Mouse (Mus musculus) heart, postnatal 0 days (tissue): ENCODE results near the gene Tgfb1.

ENCODE experiments used
- CTCF ChIP-seq: IDR thresholded peaks from 2 replicates; pipeline ENCODE4 v1.5.1; 2016; ENCODE audit warnings: antibody characterized with exemption, control low read depth, low read depth
- EP300 ChIP-seq: IDR thresholded peaks from 2 replicates; pipeline ENCODE4 v1.6.1; 2016; ENCODE audit warnings: antibody characterized with exemption, low read depth

DNA sequence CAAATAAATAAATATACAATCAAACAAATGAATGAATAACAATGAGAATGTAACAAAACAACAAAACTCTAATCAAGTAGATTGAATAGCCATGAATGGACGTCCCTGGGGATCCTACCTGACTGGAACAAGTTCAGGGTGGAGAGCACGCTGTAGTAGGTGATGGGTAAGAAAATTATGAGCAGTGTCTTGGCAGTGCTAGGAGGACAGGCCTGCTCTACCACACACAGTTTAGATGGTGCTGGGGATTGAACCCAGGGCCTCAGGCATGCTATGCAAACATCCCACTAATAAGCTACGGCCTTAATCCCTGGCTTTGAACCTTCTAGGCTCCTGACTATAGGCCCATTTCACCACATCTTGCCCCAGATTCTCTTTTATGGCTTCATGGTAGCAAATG, 30.7 kb downstream of the Tgfb1 start:
- TF ChIP-seq CTCF (no peak), EP300 (no peak)
